Mouse (Mus musculus): ENCODE measurements around the gene Ctf1.

The Ctf1 gene

GRCm38 (mm10) chr7:127744366-127745045 lies 32.0 kb downstream of the Ctf1 start, which contains the start of gene Fbxl19:
Gene Fbxl19 (plus strand): TSS chr7:127744543.
- DNase-seq = peak; percentile 50 to 72

GRCm38 (mm10) chr7:127745251-127745651 lies 32.7 kb downstream of the Ctf1 start:
- DNase-seq = peak; percentile 76 to 79

- peak; percentile 68 to 77 for DNase-seq
These were observed 33.3 kb downstream of the Ctf1 start for GRCm38 (mm10) chr7:127745652-127746493.

GRCm38 (mm10) chr7:127746494-127747491 lies 34.3 kb downstream of the Ctf1 start:
- peak in 1 of 2 experiments; percentile 27 for DNase-seq

DNA sequence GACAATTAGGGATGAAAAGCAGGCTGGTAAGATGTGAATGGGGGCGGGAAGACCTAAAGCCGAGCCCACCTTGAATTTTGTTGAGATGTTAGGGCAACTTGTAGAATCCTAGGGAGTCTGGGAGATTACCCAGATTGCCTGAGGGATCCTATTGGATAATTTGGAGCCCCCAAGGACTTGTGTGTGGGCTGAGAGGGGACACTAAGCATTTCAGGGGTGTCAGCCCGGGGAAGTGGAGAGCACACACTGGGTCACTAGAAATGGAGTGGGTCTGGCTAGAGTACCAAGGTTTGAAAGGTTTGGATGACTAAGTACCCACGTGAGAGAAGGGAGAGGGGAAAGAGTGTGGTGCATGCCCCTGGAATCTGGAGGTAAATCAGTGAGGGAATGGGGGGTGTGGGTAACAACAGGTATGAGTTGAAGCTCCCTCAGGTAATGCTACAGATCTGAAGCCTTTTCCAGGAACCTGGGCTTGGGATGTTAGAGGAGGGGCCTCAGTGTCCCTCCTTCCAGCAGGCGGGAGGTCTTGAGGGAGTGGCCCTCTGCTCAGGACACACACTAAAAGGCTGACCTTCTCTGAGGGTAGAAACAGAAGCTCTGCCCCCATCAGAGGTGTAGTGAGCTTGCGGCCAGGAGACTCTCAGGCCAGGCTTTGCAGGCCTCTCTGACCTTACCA lies 35.2 kb downstream of the Ctf1 start:
- no peak for DNase-seq

DNA sequence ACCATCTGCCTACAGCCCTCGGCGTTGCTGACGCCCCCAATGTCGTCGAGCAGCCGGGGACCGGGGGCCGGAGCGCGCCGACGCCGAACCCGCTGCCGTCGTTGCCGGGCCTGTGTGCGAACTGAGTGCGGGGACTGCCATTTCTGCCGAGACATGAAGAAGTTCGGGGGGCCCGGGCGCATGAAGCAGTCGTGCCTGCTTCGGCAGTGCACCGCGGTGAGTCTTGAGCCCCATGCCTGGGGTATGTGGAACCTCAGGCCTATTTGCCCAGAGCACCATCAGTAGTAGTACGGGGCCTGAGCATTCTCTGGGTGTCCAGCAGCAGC lies 35.7 kb downstream of the Ctf1 start:
- no peak for DNase-seq

DNA sequence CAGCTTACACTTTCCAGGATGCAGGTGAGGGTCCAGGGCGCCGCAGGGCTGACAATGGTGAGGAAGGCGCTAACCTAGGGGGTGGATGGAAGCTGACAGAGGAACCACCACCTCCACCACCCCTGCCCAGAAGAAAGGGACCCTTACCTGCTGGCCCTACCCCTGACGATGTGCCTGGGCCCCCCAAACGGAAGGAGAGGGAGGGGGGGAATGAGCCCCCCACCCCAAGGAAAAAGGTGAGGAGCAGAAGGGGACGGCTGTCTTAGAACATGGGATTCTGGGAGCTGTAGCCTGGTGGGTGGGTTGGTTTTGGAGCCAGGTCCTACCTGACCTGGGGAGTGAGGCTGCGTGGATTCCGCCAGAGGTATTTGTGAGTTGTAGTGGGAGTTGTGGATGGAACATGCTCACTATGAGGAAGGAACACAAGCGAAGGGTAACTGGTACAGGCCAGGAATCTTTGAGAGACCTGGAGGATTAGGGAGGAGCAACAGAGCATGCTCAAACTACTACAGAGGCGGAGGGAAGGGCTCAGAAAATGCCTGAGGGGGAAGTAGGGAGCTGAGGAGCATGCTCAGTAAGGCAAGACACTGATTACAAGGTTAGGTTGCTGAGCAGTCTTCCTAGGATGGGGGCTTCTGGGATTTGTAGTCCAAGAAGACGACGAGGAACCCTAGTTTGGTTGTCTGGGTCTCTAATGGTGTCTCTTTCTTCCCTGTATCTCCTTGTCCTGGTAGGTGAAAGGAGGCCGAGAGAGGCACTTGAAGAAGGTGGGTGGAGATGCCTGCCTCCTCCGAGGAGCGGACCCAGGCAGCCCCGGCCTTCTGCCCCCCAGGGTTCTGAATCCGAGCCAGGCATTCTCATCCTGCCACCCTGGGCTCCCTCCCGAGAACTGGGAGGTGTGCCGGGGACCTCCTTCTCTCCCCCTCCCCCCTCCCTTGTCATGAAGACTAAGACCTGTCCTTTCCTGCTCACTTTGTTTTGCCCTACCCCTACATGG lies 37.9 kb downstream of the Ctf1 start:
- DNase-seq = no peak

DNA sequence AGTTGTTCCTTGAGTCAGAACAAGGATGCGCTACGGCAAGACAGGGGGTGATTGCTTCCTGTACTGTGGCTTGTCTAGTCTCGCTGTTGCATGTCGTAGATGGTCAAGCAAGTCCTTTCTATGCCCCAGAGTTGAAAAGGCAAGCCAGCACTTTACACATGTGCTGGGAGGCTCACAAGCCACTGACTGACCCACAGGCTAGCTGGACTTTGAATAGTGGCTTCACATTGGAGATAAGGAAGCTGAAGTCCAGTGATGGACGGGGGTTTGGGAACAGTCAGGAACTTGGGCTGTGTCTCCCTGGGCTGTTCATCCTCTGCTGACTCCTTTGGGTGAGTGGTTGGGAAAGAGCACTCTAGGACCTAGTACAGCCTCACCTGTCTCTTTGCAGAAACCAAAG lies 39.1 kb downstream of the Ctf1 start:
- DNase-seq = no peak

DNA sequence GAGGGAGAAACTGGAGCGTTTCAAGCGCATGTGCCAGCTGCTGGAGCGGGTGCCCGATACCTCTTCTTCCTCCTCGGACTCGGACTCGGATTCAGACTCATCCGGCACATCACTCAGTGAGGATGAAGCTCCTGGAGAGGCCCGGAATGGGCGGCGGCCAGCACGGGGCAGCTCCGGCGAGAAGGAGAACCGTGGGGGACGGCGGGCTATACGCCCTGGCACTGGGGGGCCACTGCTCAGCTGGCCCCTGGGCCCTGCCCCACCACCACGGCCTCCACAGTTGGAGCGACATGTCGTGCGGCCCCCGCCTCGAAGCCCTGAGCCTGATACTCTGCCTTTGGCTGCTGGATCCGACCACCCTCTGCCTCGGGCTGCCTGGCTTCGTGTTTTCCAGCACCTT lies 39.5 kb downstream of the Ctf1 start:
- DNase-seq = no peak

DNA sequence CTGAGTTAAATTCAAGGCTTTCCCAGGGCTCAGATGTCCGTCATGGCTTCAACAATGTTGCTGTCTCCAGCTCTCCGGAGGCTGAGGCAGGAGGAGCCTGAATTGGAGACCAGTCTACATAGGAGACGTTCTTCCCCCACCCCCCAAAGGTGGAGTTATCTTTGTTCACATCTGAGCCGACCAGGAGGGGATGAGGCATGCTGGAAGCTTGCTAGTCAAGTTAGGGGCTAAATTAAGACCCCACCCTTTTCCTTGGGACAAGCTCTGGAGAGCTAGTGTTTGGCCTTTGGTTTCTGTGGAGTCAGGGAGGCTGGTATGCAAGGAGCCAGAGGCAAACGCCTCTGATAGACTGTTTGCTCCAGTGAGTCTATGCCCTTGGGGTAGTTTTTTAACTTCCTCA lies 40.6 kb downstream of the Ctf1 start:
- DNase-seq = no peak

DNA sequence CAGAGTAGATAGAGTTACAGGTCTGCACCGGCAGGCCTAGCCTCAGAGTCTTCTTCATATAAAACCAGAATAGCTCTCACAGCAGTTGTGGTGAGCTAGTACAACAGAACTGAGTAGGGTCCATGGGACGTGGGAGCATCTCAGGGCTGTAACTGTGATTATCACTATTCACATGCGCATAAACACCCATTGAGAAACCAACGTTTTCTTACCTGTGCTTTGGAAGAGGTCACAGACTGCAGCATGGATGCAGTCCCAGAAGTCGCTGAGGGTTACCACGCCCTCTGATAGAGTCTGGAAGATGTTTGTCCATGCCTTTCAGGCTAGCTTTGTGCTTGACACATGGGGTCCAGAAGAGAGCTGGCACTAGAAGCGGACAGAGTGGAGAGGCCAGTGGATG lies 41.2 kb downstream of the Ctf1 start:
- DNase-seq = no peak

DNA sequence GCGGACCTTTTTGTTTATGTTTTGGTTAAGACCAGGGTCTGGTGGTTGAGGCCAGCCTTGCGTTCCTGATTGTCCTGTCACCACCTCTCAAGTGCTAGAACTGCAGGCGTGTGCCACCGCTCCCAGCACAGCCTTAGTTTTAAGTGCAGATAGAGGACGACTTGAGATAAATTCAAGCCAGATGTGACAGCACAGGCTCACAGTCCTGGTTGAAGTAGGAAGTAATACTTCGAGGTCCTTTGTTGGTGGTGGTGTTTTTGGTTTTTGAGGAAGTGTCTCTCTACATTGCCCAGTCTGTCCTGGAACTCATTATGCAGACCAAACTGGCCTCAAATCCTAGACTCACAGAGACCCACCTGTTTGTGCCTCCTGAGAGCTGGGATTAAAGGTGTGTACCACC lies 47.2 kb downstream of the Ctf1 start:
- no peak for DNase-seq

DNA sequence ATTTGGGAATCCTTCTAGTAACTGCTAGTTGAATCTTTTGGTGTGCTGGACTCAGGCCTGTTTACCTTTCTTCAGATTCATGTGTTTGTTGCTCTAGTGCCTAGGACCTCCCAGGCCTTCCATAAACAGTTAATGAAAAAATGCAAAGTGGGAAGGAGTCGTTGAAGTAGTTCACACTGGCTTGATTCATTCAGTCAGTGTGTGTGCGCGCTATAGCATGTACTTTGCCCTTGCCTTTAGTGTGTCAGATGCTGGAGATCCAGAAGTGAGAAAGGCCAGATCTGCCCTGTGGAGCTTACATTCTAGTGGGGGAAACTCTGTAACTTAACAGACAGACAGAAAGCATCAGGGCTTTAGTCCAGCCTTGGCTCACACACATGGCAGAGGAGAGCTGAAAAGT lies 47.9 kb downstream of the Ctf1 start:
- DNase-seq = no peak

GRCm38 (mm10) chr7:127761026-127761425 lies 48.5 kb downstream of the Ctf1 start:
- DNase-seq = peak; percentile 38 to 73

GRCm38 (mm10) chr7:127763642-127764041 lies 51.1 kb downstream of the Ctf1 start:
- DNase-seq = no peak

DNA sequence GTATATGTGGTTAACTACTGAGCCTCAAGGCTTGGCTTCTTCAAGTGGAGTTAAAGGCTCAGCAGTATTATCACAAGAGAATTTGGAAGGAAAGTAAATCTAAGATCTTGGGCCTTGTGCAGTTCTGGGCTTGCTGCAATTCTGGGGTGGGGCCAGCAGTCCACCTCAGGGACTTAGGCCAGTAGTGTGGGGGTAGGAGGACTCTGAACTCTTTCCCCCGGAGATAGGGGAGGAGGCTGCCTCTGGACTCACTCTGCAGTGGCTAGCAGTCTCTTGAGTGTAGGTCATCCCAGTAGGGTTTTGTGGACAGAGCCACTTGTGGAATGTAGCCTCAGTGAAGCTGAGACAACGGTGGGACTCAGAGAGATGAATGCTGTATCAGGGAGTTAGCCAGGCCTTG lies 53.2 kb downstream of the Ctf1 start:
- no peak for DNase-seq

GRCm38 (mm10) chr7:127766851-127767609 lies 54.5 kb downstream of the Ctf1 start:
- no peak for DNase-seq

All from spleen, adult 18-20 months (tissue).